Mouse (Mus musculus) heart, postnatal 25 days (tissue): ENCODE measurements around the gene Lars2. TPM values are rescaled to one million over a fixed set of nuclear protein-coding genes. Genes with fewer than 3 reads are reported as not detected.

Source experiments
- DNase-seq: peaks from one replicate; pipeline ENCODE4 v3.0.0; 2022; ENCODE audit warnings: low spot score
- intact Hi-C: fragments of 180-260 bp; cut with DNase I; formaldehyde crosslinking; loops from one replicate; pipeline ENCODE4 v1.15.1; 2025
- total RNA-seq, 2 experiments: library from RNA; stranded (reverse); gene quantifications; 2 replicates each; pipeline ENCODE4 v1.2.3; 2021

Gene Lars2
- total RNA-seq, 2 experiments from 2014 or later = 51.0 to 65.0 TPM

GRCm38 (mm10) chr9:123468406-123469085 is 101.8 kb downstream of the Lars2 start:
- DNase-seq = no peak
- intact Hi-C loops = no loop called here

GRCm38 (mm10) chr9:123469087-123469486 is 102.4 kb downstream of the Lars2 start:
- intact Hi-C loops = no loop called here
- no peak for DNase-seq

GRCm38 (mm10) chr9:123473377-123473776 is 106.7 kb downstream of the Lars2 start:
- no peak for DNase-seq

GRCm38 (mm10) chr9:123475569-123475968 is 108.8 kb downstream of the Lars2 start:
- intact Hi-C loops = no loop called here
- DNase-seq = no peak

More at GRCm38 (mm10) chr9:123473377-123473776, 106.7 kb downstream of the Lars2 start:
- intact Hi-C loops = no loop called here

GRCm38 (mm10) chr9:123478031-123478585 is 111.4 kb downstream of the Lars2 start:
- intact Hi-C loops = loop anchor here (2.0 kb wide), 1 partner anchor 27 kb away; no protein-coding TSS in a partner anchor
- DNase-seq = no peak

GRCm38 (mm10) chr9:123478586-123479195 is 112.0 kb downstream of the Lars2 start, which contains the start of gene Limd1:
Limd1 (plus strand) TSS chr9:123478706.
- peak; percentile 67 for DNase-seq
- intact Hi-C loops = loop anchor here (2.0 kb wide), 1 partner anchor 26 kb away; no protein-coding TSS in a partner anchor

GRCm38 (mm10) chr9:123479196-123479669 is 112.5 kb downstream of the Lars2 start:
- DNase-seq = no peak
- intact Hi-C loops = loop anchor here (2.0 kb wide), 1 partner anchor 26 kb away; no protein-coding TSS in a partner anchor

GRCm38 (mm10) chr9:123479876-123480252 is 113.1 kb downstream of the Lars2 start:
- intact Hi-C loops = loop anchor here (2.0 kb wide), 1 partner anchor 25 kb away; no protein-coding TSS in a partner anchor

GRCm38 (mm10) chr9:123480253-123480921 is 113.7 kb downstream of the Lars2 start:
- DNase-seq = no peak
- intact Hi-C loops = no loop called here

More at GRCm38 (mm10) chr9:123479876-123480252, 113.1 kb downstream of the Lars2 start:
- DNase-seq = no peak

- intact Hi-C loops = no loop called here
- DNase-seq = no peak
Measured at GRCm38 (mm10) chr9:123481136-123481535, 114.4 kb downstream of the Lars2 start.

- intact Hi-C loops = no loop called here
- DNase-seq = no peak
Measured at GRCm38 (mm10) chr9:123483598-123483997, 116.9 kb downstream of the Lars2 start.

GRCm38 (mm10) chr9:123484830-123485229 is 118.1 kb downstream of the Lars2 start:
- DNase-seq = no peak
- intact Hi-C loops = no loop called here

- intact Hi-C loops = no loop called here
- no peak for DNase-seq
Measured at GRCm38 (mm10) chr9:123485561-123485960, 118.8 kb downstream of the Lars2 start.

GRCm38 (mm10) chr9:123486635-123487034 is 119.9 kb downstream of the Lars2 start:
- no peak for DNase-seq
- intact Hi-C loops = no loop called here

GRCm38 (mm10) chr9:123489073-123489472 is 122.3 kb downstream of the Lars2 start:
- intact Hi-C loops = no loop called here
- no peak for DNase-seq

- intact Hi-C loops = no loop called here
- DNase-seq = no peak
Measured at GRCm38 (mm10) chr9:123489727-123490343, 123.1 kb downstream of the Lars2 start.

GRCm38 (mm10) chr9:123490930-123491329 is 124.2 kb downstream of the Lars2 start:
- peak; percentile 36 for DNase-seq
- intact Hi-C loops = no loop called here

- DNase-seq = no peak
- intact Hi-C loops = no loop called here
Measured at GRCm38 (mm10) chr9:123491917-123492585, 125.3 kb downstream of the Lars2 start.

- DNase-seq = no peak
- intact Hi-C loops = no loop called here
Measured at GRCm38 (mm10) chr9:123496665-123497064, 129.9 kb downstream of the Lars2 start.
